Mouse (Mus musculus) heart, postnatal 4 days (tissue): Measurements from ENCODE around the gene Perm1. TPM values are rescaled to one million over a fixed set of nuclear protein-coding genes. Genes with fewer than 3 reads are reported as not detected.

Experiments
- DNase-seq: peaks from one replicate; pipeline ENCODE4 v3.0.0; 2021
- microRNA-seq, 2 experiments: library from miRNA; unstranded; fragments of <30 nt; microRNA quantifications; one replicate each; pipeline ENCODE4 v1.2.0; 2021 to 2022
- total RNA-seq, 2 experiments: library from RNA; stranded (reverse); gene quantifications; 2 replicates each; pipeline ENCODE4 v1.2.3; 2021

Gene Perm1
- total RNA-seq, 2 experiments from 2014 or later, result 91.2 to 106 TPM

DNA sequence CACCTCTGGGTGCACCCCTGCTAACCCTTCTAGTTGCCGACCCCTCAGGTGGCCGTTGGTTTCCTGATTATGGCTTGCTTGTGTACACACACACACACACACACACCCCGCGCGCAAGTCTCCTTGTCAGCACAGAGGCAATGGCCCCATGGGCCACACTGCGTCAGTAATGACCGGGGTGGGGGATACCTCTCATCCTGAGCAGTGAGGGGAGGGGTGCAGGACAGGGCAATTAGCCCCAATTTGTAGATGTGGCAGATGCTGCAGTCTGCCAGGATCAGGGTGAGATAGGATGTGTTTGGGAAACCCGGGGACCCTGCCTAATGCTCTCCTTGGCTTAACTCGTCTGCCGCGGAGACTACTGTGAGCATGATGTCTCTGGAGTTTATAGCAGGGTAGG lies 33.9 kb downstream of the Perm1 start:
- no peak for DNase-seq

GRCm38 (mm10) chr4:156251081-156251480 lies 35.4 kb downstream of the Perm1 start:
- no peak for DNase-seq

- DNase-seq, result no peak
Observed at GRCm38 (mm10) chr4:156252140-156252539, 36.5 kb downstream of the Perm1 start.

DNA sequence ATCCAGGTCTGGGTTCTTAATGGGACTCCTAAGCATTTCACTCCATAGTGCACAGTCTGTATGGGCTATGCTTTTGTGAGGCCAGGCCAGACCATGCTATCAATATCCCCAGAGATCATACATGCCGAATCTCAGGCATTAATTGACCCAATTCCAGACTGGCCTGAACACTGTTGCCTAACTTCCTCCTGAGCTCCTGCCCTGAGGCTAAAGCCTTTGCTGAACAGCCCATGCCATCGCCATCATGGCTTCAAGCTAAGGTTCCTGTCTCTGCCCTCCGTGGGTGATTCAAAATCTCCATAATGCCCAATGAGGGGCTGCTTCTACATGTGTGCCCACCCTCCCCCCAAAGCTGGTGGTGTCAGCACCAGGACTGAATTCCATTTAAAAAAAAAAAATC lies 37.0 kb downstream of the Perm1 start:
- DNase-seq, result no peak

GRCm38 (mm10) chr4:156253043-156253442 lies 37.4 kb downstream of the Perm1 start:
- no peak for DNase-seq

- DNase-seq, result no peak
Observed at GRCm38 (mm10) chr4:156254361-156255077, 38.9 kb downstream of the Perm1 start.

DNA sequence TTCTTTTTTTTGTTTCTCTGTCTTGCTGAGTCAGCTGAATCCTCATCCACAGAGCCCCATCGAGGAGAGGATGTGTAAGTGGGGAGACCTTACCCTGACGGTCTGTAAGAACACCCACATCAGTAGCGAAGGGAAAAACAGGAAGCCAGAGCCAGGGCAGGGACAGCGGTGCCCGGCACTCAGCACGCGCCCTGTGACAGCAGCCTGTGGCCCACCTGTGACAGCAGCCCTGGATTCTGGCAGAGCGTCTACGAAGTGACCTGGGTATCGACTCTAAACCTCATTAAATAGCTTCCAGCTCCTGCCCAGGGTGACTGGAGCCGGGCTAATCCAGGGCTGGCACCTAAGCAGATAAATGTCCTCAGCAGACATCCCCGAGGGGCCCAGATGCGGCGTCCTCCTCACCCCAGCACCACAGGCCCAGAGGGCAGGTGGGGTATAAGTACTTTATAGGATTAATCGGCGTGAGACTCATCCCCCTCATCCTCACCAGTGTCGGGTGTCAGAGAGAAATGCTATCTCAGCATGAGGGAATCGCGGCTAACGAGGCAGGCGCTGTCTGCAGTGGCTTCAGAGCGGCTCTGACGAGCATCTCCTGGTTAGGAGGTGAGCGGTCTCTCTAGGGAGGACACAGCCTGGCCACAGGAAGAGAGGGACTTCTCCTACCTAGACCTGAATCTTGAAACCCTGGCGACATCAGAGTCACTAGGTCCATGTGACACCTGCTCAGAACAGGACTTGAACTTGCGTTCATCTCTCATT lies 39.6 kb downstream of the Perm1 start, which contains the start of gene Samd11:
Gene Samd11, minus strand, starts transcription at position 580 of the 762 bp plus-strand sequence.
- DNase-seq, result no peak

Small RNA genes lying within 50 kb of the gene (microRNA-seq; reads per million reads assigned to microRNA genes)
- 3.5 to 4.5 reads per million in 2 experiments for gene Mir7658

Other genes starting within 250 kb of the Perm1 start
- gene B3galt6, start 223.2 kb upstream of the Perm1 start, total RNA-seq, result 1 to 10 TPM; 4.1 to 4.5 TPM
- gene Sdf4, start 223.0 kb upstream of the Perm1 start, total RNA-seq, result 100 to 1,000 TPM; 107 to 109 TPM
- under 1 TPM; 0.34 to 0.62 TPM for gene Tnfrsf4, start 202.0 kb upstream of the Perm1 start, total RNA-seq
- gene Tnfrsf18, start 189.7 kb upstream of the Perm1 start, total RNA-seq, result under 1 TPM in 1 of 2 experiments, not detected in 1; 0.29 TPM
- gene Ttll10, start 156.5 kb upstream of the Perm1 start, total RNA-seq, result under 1 TPM; 0.16 to 0.55 TPM
- gene 9430015G10Rik, start 105.9 kb upstream of the Perm1 start, total RNA-seq, result 1 to 10 TPM; 7.3 to 9.4 TPM
- under 1 TPM in 1 of 2 experiments, not detected in 1; 0.25 TPM for gene Rnf223, start 85.4 kb upstream of the Perm1 start, total RNA-seq
- gene Agrn, start 18.4 kb upstream of the Perm1 start, total RNA-seq, result 100 to 1,000 TPM; 112 TPM
- gene Isg15, start 15.1 kb upstream of the Perm1 start, total RNA-seq, result 1 to 10 TPM; 1.3 to 1.4 TPM
- 1 to 10 TPM; 7.6 to 7.7 TPM for gene AW011738, start 12.6 kb upstream of the Perm1 start, total RNA-seq
- 10 to 100 TPM in 1 of 2 experiments, 1 to 10 TPM in 1; 9.1 to 10.2 TPM for gene Plekhn1, start 19.0 kb downstream of the Perm1 start, total RNA-seq
- 10 to 100 TPM; 25.2 to 25.4 TPM for gene Noc2l, start 20.1 kb downstream of the Perm1 start, total RNA-seq
- under 1 TPM; 0.16 to 0.29 TPM for gene Samd11, start 39.8 kb downstream of the Perm1 start, total RNA-seq
- gene Vmn2r-ps159, start 115.2 kb downstream of the Perm1 start, total RNA-seq, result not detected